Mouse (Mus musculus) cerebellum, postnatal 14 days (tissue): ENCODE data around the gene Cavin1.

Experiments
- DNase-seq, 2 experiments: peaks; one replicate each; pipeline ENCODE4 v3.0.0; 2021; ENCODE audit warnings: mixed read lengths in 2 of 2

Gene Cavin1

DNA sequence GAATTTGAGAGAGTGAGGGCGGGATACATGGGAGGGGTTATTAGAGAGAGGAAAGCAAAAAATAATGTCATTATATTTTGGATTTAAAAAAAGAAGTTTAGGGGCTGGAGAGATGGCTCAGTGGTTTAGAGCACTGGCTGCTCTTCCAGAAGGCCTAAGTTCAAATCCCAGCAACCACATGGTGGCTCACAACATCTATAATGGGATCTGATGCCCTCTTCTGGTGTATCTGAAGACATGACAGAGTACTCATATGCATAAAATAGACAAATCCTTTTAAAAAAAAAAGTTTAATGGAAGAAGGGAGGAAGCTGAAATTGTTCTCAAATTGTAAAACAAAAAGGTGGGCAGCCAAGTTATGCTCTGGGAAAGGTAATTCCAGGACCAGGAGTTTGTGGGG lies 21.1 kb downstream of the Cavin1 start:
- no peak for DNase-seq

DNA sequence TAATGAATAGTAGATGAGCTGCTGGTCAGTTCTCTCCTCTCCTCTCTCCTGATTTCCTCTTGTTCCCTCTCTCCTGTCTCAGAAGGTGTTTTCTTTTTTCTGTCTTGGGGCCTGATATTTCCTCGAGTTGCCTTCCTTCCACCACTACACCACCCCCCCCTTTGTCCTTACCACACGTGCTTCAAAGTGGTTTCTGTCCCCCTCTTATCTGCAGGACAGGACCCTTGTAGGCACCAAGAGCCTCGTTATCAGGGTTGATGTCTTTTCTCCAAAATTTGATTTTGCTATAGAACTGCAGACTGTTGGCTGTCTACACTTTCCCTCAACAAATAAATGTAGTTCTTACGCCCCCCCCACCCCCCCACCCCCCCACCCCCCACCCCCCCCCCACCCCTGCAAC lies 22.4 kb downstream of the Cavin1 start:
- no peak for DNase-seq

DNA sequence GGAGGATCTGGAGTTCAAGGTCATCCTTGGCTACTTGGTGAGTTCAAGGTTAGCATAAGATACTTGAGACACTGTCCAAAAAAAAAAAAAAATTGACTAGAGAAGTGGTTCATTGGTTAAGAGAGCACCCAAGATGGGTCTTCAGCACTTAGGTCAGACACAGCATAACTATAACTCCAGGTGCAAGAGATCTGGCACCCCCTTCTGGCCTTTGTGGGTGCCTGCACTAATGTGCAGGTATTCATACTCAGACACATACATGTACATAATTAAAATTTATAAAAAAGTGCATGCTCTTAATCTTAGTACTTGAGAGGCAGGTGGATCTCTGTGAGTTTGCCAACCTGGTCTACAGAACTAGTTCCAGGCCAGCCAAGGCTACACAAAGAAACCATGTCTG lies 23.1 kb downstream of the Cavin1 start:
- no peak for DNase-seq

GRCm38 (mm10) chr11:100946862-100947261 lies 23.8 kb downstream of the Cavin1 start:
- DNase-seq = peak in 1 of 2 experiments; percentile 47

- DNase-seq = no peak
These were observed 28.3 kb downstream of the Cavin1 start for GRCm38 (mm10) chr11:100942388-100942787.

DNA sequence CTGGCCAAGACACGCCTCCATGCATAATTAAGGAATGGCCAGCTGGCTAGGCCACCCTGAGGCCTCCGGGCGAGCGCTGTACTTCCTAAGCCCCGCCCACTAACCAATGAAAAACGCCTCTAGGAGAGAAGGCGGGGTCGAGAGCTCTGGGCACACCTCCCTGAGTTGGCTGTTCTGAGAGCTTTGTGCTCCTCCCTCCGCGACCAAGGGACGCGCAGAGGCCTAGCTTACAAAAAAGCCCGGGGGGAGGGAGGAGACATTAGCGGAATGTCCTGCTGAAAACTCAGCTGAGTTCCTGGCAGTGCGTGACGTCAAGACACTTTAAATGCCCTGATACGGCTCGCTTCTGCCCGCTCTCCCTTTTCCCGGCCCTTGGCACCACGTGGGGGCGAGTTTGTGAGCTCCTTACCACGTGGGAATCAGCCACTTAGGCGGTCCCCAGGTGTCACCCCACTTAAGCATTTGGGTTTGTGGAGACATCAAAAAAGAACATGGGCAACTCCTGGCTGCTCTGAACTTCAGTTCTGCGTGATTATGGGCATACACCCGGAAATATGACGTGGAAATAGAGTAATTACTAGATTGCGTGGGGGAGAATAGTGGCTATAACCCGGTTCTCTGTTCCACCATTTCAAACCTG lies 31.1 kb downstream of the Cavin1 start, which contains the start of gene Stat3:
Gene Stat3, minus strand, starts transcription at position 29 of the 640 bp plus-strand sequence.
- peak; percentile 100 for DNase-seq

DNA sequence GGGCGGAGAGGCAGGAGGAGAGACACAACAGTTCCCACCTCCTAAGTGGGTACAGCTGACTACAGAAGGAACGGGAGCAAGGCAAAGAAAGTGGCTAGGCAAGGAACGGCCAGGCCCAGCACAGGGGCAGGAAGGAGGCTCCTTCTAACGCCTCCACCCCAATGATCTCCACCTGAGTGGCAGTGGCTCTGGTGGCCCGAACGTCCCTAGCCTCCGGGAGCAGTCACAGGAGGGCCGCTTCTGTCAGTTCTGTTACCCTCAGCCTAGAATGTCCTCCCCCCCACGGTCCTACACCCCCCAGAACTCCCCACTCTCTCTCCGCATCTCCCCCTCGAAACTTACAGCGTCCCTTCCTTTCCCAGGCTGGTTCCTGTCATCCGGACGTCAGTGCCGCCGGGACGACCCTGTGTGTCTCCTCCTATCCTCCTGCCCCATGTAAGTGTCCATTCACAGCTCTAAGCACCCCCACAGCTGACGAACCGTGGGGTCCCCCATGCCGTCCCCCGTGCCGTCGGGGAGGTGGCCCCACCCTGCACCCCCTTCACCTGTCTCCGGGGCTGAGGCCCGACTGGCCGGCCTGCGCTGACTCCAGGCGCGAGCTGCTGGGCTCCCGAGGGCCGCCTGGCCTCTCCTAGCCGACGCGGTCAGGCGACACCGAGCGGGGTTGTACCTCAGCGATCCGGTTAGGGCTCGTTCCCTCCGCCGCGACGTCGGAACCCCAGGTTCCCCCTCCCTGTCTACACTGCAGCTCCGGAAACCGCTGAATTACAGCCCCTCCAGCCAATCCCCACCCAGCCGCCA lies 31.8 kb downstream of the Cavin1 start:
- peak; percentile 45 to 51 for DNase-seq

- DNase-seq = peak in 1 of 2 experiments; percentile 28
These were observed 32.6 kb downstream of the Cavin1 start for GRCm38 (mm10) chr11:100938112-100938511.

DNA sequence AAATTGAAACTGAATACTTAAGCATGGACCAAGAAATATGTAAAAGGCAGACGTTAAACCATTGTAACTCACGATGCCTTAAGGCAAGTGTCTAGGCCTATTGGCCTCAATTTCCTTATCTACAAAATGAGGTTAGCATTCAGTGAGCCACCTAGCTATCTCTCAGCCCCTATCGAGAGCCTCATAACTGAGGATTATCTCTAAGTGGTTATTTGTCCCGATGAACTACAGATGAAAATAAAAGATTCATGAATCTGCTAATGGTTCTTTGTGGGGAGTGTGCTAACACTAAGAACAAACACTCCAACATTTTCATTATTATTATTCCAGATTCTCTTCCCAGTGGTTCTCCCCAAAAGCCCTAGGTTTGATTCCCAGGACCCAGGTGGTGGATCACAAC lies 33.4 kb downstream of the Cavin1 start:
- no peak for DNase-seq

DNA sequence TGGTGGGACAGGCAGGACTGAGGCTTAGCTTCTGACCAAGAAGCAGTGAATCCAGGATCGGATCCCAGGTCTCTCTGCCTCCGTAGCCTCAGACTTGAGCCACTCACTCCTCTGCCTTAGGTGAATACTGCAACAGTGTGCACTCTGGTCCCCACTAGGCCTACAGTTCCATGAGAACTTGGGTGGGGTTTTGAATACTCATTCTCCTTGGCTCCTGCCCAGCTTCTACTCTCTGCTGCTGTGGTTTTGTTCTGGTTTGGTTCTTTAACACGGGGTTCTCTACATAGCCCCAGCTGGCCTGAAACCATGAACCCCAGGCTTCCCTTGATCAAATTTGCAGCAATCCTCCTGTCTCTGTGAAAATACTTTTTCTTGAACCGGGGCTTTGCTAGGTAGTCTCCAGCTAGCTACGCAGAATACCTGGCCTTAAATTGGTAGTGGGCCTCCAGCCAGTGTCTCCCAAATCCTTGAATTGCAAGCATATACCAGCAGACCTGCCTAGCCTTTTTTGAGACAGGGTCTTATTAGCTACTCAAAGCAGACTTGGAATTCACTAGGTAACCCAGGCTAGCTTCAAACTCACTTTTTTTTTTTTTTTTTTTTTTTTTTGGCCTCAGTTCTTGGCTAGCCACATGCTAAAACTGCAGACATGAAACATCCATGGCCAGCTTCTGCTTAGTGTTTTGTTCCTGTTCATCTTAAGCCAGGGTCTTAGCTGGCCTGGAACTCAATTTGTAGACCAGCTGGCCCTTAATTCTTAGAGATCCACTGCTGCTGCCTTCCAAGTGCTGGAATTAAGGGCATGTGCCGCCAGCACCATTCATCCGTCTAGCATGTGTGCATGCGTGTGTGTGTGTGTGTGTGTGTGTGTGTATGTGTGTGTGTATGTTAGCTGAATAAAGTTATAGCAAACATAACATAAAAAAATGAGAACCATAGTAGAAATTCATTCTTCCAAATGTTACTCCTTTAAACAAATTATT lies 35.0 kb downstream of the Cavin1 start:
- DNase-seq = peak; percentile 41 to 51

GRCm38 (mm10) chr11:100931254-100931921 lies 39.3 kb downstream of the Cavin1 start:
- DNase-seq = no peak

DNA sequence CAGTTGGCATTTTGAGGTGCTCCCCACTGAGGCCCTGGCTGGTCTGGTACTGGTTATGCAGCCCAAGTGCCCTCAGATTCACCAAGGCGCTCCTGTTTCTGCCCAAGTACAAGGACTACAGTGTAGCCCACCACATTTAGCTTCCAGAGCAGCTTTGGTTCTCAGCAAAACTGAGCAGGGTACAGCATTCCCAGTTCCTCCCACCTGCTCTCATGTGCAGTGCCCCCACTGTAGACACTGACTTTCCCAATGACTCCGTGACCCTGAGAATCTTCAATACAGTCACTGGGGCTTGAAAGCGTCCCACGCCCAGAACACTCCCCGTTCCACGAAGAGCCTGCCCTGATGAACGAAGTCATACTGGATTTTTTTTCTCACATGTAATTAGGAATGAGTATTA lies 40.1 kb downstream of the Cavin1 start:
- DNase-seq = no peak

GRCm38 (mm10) chr11:100927386-100927785 lies 43.3 kb downstream of the Cavin1 start:
- no peak for DNase-seq

DNA sequence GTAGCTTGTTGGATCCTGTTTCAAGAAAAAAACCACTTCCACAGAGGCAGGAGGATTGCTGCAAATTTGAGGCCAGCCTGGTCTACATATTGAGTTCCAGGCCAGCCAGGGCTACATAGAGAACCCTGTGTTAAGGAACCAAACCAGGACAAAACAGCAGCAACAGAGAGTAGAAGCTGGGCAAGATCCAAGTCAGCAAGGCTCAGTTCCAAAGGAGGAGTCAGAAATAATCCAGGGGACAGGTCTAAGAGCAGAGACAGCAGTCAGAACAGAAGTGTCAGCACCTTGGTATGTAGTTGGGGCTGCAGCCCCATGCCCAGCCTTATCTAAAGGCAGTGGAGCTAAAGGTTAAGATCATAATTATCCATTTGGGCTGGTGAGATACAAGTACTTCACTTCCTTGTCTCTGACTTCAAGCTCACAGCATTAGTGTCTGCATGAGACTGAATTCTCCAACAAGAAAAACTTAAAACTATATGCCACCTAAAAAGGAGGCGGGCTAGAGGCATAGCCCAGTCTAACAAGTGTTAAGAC lies 46.2 kb downstream of the Cavin1 start:
- no peak for DNase-seq

DNA sequence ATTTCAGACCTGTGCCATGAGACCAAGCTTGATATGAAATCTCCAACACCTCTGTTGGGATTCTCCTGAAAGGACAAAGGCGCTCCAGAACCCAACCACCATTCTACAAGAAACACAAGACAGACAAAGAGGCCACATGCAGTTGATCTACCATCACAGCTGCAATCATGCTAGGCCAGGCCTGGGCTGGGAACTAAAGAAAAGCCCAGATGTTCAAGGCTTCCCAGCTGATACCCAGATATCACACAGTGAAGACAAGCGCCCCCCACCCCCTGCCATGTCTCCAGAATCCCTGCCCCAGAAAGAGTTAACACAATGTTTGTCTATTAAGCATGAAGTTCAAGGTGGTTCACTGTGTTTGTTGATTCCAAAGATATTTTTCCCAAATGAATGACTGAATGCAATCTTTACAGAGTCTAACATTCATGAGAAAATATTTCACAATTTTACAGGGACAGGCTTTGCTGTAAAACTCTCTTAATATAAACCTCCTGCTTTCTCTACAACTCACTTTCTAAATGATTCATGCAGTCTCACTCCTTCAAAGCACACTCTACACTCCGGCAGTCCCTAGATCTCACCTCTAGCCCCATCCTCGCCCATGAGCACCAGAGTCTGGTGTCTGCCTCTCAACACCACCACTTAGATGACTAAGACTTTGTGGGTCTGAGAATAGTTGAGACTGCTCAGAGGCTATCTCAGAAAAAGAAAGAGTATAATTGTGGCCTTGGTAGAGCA lies 49.6 kb downstream of the Cavin1 start:
- no peak for DNase-seq

DNA sequence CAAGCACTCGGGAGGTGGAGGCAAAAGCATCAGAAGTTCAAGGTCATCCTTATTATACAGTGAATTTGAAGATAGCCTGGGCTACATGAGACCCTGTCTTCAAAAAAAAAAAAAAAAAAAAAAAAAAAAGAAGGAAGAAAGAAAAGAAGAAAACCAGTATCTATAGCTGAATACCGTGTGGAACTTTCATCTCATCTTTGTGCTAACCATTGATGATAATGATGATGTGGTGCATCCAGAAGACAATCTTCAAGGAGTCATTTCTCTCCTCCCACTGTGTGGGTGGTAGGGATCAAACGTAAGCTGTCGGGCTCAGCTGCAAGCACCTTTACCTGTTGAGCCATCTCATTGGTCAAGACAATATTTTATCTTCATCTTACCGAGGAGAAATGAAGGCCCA lies 52.7 kb downstream of the Cavin1 start:
- DNase-seq = no peak

- DNase-seq = no peak
These were observed 54.2 kb downstream of the Cavin1 start for GRCm38 (mm10) chr11:100916432-100916971.

DNA sequence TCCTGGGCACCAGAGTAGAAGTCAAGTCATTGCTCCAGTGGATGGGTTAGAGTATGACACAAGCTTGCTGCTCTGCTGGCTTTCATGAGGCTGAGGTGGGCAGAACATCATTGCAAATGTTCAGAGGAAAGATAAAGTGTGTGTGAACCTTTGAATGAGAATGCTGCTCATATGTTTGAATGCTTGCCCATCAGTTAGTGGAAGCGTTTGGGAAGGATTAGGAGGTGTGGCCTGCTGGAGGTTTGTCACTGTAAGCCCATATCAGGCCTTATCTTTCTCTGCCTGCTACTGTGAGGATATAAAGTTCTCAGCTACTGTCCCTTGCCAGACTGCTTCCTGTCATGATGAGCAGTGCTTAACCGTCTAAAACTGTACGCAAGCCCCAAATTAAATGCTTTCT lies 55.6 kb downstream of the Cavin1 start:
- DNase-seq = no peak

GRCm38 (mm10) chr11:100914415-100914814 lies 56.3 kb downstream of the Cavin1 start:
- no peak for DNase-seq

DNA sequence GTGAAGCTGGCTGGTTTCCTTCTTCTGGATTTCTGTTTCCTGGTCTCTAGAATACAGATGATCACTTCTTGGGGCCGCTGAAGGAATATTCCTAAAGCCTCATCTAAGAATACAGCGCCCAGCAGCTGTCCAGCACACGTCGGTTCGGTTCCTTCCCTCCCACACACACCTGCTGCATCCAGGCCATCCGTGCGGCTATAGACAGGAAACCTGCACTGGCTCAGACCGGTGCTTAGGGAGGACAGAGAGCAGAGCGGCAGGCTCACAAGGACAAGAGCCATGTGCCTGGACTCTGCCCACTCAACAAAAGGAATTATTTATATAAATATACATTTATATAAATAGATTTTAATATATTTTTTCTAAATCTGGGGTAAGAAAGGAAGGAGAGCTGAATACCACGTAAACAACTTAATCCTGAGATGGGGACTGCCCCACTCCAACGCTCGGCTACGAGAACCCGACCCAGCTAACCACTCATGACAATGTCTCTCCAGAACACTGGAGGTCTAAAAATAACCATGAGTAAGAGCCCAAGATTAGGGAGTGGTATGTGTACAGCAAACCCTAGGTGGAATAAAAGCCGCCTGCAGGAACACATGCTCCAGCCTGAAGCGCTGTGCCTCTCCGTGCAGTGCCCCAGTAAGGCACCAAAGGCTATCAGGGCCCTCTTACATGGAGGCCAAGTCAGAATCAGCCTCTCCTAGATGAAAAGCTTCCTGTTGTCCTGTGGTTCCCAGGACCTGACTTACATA lies 58.1 kb downstream of the Cavin1 start:
- no peak for DNase-seq
